Mouse (Mus musculus) MEL (cell line): ENCODE measurements around the gene Bmp2k. TPM values are rescaled to one million over a fixed set of nuclear protein-coding genes. Genes with fewer than 3 reads are reported as not detected.

ENCODE experiments used
- DNase-seq: peaks from one replicate; pipeline ENCODE4 v3.0.0; 2011; ENCODE audit warnings: low read depth, low spot score
- H3K27ac ChIP-seq: 2 replicates; pipeline ENCODE4 v1.5.1; 2012; ENCODE audit warnings: low read depth, mild to moderate bottlenecking, control low read depth, low read length, moderate library complexity; ENCODE audit not compliant: control insufficient read depth
- H3K27me3 ChIP-seq, 2 experiments: fragments of 150-350 bp in 1 of 2; sonication (generic) in 1 of 2; 2 replicates each; pipeline ENCODE4 v1.6.1; 2012; ENCODE audit warnings: low read length in 2 of 2, mild to moderate bottlenecking in 2 of 2, improper control_type of control experiment in 1 of 2, moderate library complexity in 1 of 2; ENCODE audit not compliant: insufficient read depth in 2 of 2, control insufficient read depth in 1 of 2
- H3K36me3 ChIP-seq, 2 experiments: 2 replicates each; pipeline ENCODE4 v1.6.1; 2012 to 2014; ENCODE audit warnings: low read length in 2 of 2, improper control_type of control experiment in 1 of 2, inconsistent platforms in 1 of 2, mild to moderate bottlenecking in 1 of 2; ENCODE audit not compliant: insufficient read depth in 2 of 2, control insufficient read depth in 1 of 2
- H3K4me1 ChIP-seq, 2 experiments: fragments of 150-350 bp in 1 of 2; sonication (generic) in 1 of 2; 2 replicates each; pipeline ENCODE4 v1.6.1; 2012; ENCODE audit warnings: low read length in 2 of 2, improper control_type of control experiment in 1 of 2, mild to moderate bottlenecking in 1 of 2; ENCODE audit not compliant: insufficient read depth in 2 of 2, control insufficient read depth in 1 of 2
- H3K4me3 ChIP-seq, 2 experiments: fragments of 150-350 bp in 1 of 2; sonication (generic) in 1 of 2; 2 replicates each; pipeline ENCODE4 v1.5.1; 2012; ENCODE audit warnings: low read depth in 2 of 2, low read length in 2 of 2, mild to moderate bottlenecking in 2 of 2, moderate library complexity in 2 of 2, control low read depth in 1 of 2, improper control_type of control experiment in 1 of 2; ENCODE audit not compliant: control insufficient read depth in 1 of 2, insufficient read depth in 1 of 2
- H3K79me2 ChIP-seq: 2 replicates; pipeline ENCODE4 v1.6.1; 2012; ENCODE audit warnings: mild to moderate bottlenecking, low read length, moderate library complexity; ENCODE audit not compliant: control insufficient read depth, poor library complexity, insufficient read depth
- H3K9ac ChIP-seq: 2 replicates; pipeline ENCODE4 v1.6.1; 2012; ENCODE audit warnings: low read depth, mild to moderate bottlenecking, control low read depth, low read length, moderate library complexity; ENCODE audit not compliant: control insufficient read depth, poor library complexity, severe bottlenecking
- H3K9me3 ChIP-seq: fragments of 150-350 bp; sonication (generic); replicated peaks from 2 replicates; pipeline ENCODE4 v1.6.1; 2012; ENCODE audit warnings: mild to moderate bottlenecking, low read length, improper control_type of control experiment, moderate library complexity; ENCODE audit not compliant: insufficient read depth
- BHLHE40 ChIP-seq: IDR thresholded peaks from 2 replicates; pipeline ENCODE4 v1.6.1; 2012; ENCODE audit warnings: low read depth, mild to moderate bottlenecking, inconsistent platforms, low read length, improper control_type of control experiment, borderline replicate concordance
- CHD1 ChIP-seq: IDR thresholded peaks from 2 replicates; pipeline ENCODE4 v1.6.1; 2012; ENCODE audit warnings: low read depth, mild to moderate bottlenecking, inconsistent platforms, low read length, improper control_type of control experiment
- CHD2 ChIP-seq: IDR thresholded peaks from 2 replicates; pipeline ENCODE4 v1.6.1; 2011; ENCODE audit warnings: low read length, improper control_type of control experiment
- E2F4 ChIP-seq: IDR thresholded peaks from 2 replicates; pipeline ENCODE4 v1.6.1; 2011; ENCODE audit warnings: low read depth, low read length, improper control_type of control experiment, borderline replicate concordance
- ELF1 ChIP-seq: IDR thresholded peaks from 2 replicates; pipeline ENCODE4 v1.6.1; 2014; ENCODE audit warnings: low read depth, mild to moderate bottlenecking, inconsistent platforms, low read length, improper control_type of control experiment, moderate library complexity
- EP300 ChIP-seq, 2 experiments: IDR thresholded peaks; 2 replicates each; pipeline ENCODE4 v1.6.1; 2011; ENCODE audit warnings: improper control_type of control experiment in 2 of 2, low read length in 2 of 2, low read depth in 1 of 2, mild to moderate bottlenecking in 1 of 2
- ETS1 ChIP-seq: IDR thresholded peaks from 2 replicates; pipeline ENCODE4 v1.6.1; 2012; ENCODE audit warnings: low read depth, mild to moderate bottlenecking, inconsistent platforms, low read length, improper control_type of control experiment, moderate library complexity
- GABPA ChIP-seq: IDR thresholded peaks from 2 replicates; pipeline ENCODE4 v1.6.1; 2012; ENCODE audit warnings: low read depth, mild to moderate bottlenecking, inconsistent platforms, low read length, improper control_type of control experiment, moderate library complexity
- GATA1 ChIP-seq: IDR thresholded peaks from 2 replicates; pipeline ENCODE4 v1.6.1; 2011; ENCODE audit warnings: low read depth, low read length, improper control_type of control experiment
- HCFC1 ChIP-seq: IDR thresholded peaks from 2 replicates; pipeline ENCODE4 v1.6.1; 2012; ENCODE audit warnings: low read depth, mild to moderate bottlenecking, inconsistent platforms, low read length, improper control_type of control experiment, moderate library complexity
- JUND ChIP-seq: IDR thresholded peaks from 2 replicates; pipeline ENCODE4 v1.6.1; 2011; ENCODE audit warnings: low read depth, mild to moderate bottlenecking, improper control_type of control experiment, low read length
- KAT2A ChIP-seq: conservative IDR thresholded peaks from 2 replicates; pipeline ENCODE4 v1.6.1; 2012; ENCODE audit warnings: low read depth, low read length, improper control_type of control experiment, inconsistent platforms
- MAFK ChIP-seq: IDR thresholded peaks from 2 replicates; pipeline ENCODE4 v1.6.1; 2011; ENCODE audit warnings: low read depth, mild to moderate bottlenecking, low read length, improper control_type of control experiment, borderline replicate concordance
- MAX ChIP-seq: IDR thresholded peaks from 2 replicates; pipeline ENCODE4 v1.6.1; 2011; ENCODE audit warnings: low read length, improper control_type of control experiment
- MAZ ChIP-seq: IDR thresholded peaks from 2 replicates; pipeline ENCODE4 v1.6.1; 2012; ENCODE audit warnings: low read depth, mild to moderate bottlenecking, inconsistent platforms, low read length, improper control_type of control experiment
- MEF2A ChIP-seq: IDR thresholded peaks from 2 replicates; pipeline ENCODE4 v1.6.1; 2014; ENCODE audit warnings: low read depth, mild to moderate bottlenecking, inconsistent platforms, low read length, improper control_type of control experiment; ENCODE audit not compliant: poor library complexity, insufficient replicate concordance, severe bottlenecking; ENCODE audit errors: extremely low read depth
- MXI1 ChIP-seq: IDR thresholded peaks from 2 replicates; pipeline ENCODE4 v1.6.1; 2011; ENCODE audit warnings: mild to moderate bottlenecking, low read depth, low read length, improper control_type of control experiment
- MYB ChIP-seq: IDR thresholded peaks from 2 replicates; pipeline ENCODE4 v1.6.1; 2011; ENCODE audit warnings: mild to moderate bottlenecking, low read depth, low read length, improper control_type of control experiment
- MYC ChIP-seq: IDR thresholded peaks from 2 replicates; pipeline ENCODE4 v1.6.1; 2011; ENCODE audit warnings: low read depth, mild to moderate bottlenecking, low read length, improper control_type of control experiment, moderate library complexity
- NELFE ChIP-seq: IDR thresholded peaks from 2 replicates; pipeline ENCODE4 v1.6.1; 2011; ENCODE audit warnings: low read depth, low read length, improper control_type of control experiment
- POLR2A ChIP-seq, 2 experiments: IDR thresholded peaks; 2 replicates each; pipeline ENCODE4 v1.6.1; 2011 to 2012; ENCODE audit warnings: low read length in 2 of 2, mild to moderate bottlenecking in 2 of 2, control low read depth in 1 of 2, improper control_type of control experiment in 1 of 2, low read depth in 1 of 2, moderate library complexity in 1 of 2; ENCODE audit not compliant: control insufficient read depth in 1 of 2, insufficient read depth in 1 of 2, poor library complexity in 1 of 2
- POLR2AphosphoS2 ChIP-seq: IDR thresholded peaks from 2 replicates; pipeline ENCODE4 v1.6.1; 2011; ENCODE audit warnings: low read length, improper control_type of control experiment
- RAD21 ChIP-seq: IDR thresholded peaks from 2 replicates; pipeline ENCODE4 v1.6.1; 2011; ENCODE audit warnings: mild to moderate bottlenecking, low read depth, low read length, improper control_type of control experiment
- SIN3A ChIP-seq: IDR thresholded peaks from 2 replicates; pipeline ENCODE4 v1.6.1; 2012; ENCODE audit warnings: low read length, improper control_type of control experiment, inconsistent platforms
- SMC3 ChIP-seq: IDR thresholded peaks from 2 replicates; pipeline ENCODE4 v1.6.1; 2011; ENCODE audit warnings: low read depth, low read length, improper control_type of control experiment
- TAL1 ChIP-seq: IDR thresholded peaks from 2 replicates; pipeline ENCODE4 v1.6.1; 2012; ENCODE audit warnings: mild to moderate bottlenecking, inconsistent platforms, low read length, moderate library complexity, mixed read lengths
- TBP ChIP-seq: IDR thresholded peaks from 2 replicates; pipeline ENCODE4 v1.8.0; 2011; ENCODE audit warnings: low read depth, low read length, improper control_type of control experiment
- TCF12 ChIP-seq: IDR thresholded peaks from 2 replicates; pipeline ENCODE4 v1.6.1; 2014; ENCODE audit warnings: low read depth, mild to moderate bottlenecking, inconsistent platforms, low read length, improper control_type of control experiment, moderate library complexity
- UBTF ChIP-seq: IDR thresholded peaks from 2 replicates; pipeline ENCODE4 v1.6.1; 2012; ENCODE audit warnings: low read depth, mild to moderate bottlenecking, inconsistent platforms, low read length, improper control_type of control experiment, moderate library complexity, borderline replicate concordance; ENCODE audit not compliant: insufficient read depth
- USF1 ChIP-seq: IDR thresholded peaks from 2 replicates; pipeline ENCODE4 v1.6.1; 2014; ENCODE audit warnings: low read depth, mild to moderate bottlenecking, inconsistent platforms, low read length, improper control_type of control experiment, moderate library complexity
- ZC3H11A ChIP-seq: IDR thresholded peaks from 2 replicates; pipeline ENCODE4 v1.6.1; 2012; ENCODE audit warnings: low read depth, mild to moderate bottlenecking, inconsistent platforms, low read length, improper control_type of control experiment
- ZMIZ1 ChIP-seq: IDR thresholded peaks from 2 replicates; pipeline ENCODE4 v1.6.1; 2012; ENCODE audit warnings: low read depth, mild to moderate bottlenecking, inconsistent platforms, low read length, improper control_type of control experiment, moderate library complexity
- polyA plus RNA-seq, 2 experiments: library from polyadenylated mRNA; stranded (reverse) in 1 of 2; unstranded in 1 of 2; fragments of >175 nt in 1 of 2; fragments of >200 nt in 1 of 2; gene quantifications; 2 replicates each; pipeline versions ENCODE4 v1.2.1 to v1.2.4; 2012; ENCODE audit warnings: low replicate concordance in 2 of 2, low read depth in 1 of 2; ENCODE audit not compliant: insufficient read length in 2 of 2, insufficient read depth in 1 of 2, missing spikeins in 1 of 2
- total RNA-seq: library from RNA; depleted of rRNA; stranded (reverse); fragments of 300-350 nt; gene quantifications from 2 replicates; pipeline ENCODE4 v1.2.3, GENCODE M21; 2012

Gene Bmp2k
- total and polyA plus RNA-seq, 3 experiments, result 10.8 to 16.3 TPM; not detected in 1

DNA sequence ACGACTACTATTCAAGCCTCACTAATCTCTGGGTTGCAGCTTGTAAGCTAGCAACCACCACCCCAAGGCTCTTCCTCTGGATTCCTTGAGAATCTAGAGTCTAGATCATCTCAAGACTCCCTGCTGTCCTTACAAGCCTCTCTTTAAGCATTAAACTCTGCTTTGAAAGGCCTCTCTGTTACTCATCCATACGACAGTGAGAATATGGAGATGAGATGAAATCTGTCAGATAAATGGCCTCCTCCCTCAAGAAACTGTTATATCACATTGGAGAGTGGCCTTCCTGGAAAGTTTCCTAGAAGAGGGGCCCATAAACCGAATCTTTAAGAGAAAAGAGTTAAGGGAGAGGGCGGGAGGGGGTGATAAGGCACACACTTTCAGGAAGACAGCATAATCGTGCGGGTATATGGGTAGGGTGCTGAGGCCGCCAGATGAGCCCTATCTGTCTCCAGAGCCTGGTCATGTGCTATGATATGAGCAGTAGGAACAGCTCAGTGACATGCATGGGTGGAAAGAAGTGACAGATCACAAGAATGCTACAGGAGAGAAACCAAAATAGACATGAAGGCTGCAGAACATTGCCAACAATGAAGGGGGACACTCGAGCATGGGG lies 45.9 kb upstream of the Bmp2k start:
- H3K27ac ChIP-seq, result peak overlapping the region; percentile 100
- H3K9me3 ChIP-seq, result no peaks in the 10 kb centered on the region
- peak; percentile 97 for DNase-seq
- H3K9ac ChIP-seq, result peak overlapping the region; percentile 87
- peaks cover 2% of the 10 kb centered on the region; the same call in 1 of the 2 replicates for H3K79me2 ChIP-seq
- peak overlapping the region; percentile 14 to 57; a peak in 3 of 4 replicates for H3K4me3 ChIP-seq
- peaks cover 17 to 37% of the 10 kb centered on the region in 2 experiments for H3K4me1 ChIP-seq
- peaks cover 0 to 36% of the 10 kb centered on the region in 2 experiments; a peak in 2 of 4 replicates for H3K36me3 ChIP-seq
- H3K27me3 ChIP-seq, result no peaks in the 10 kb centered on the region
- TF ChIP-seq ZC3H11A (no peak; the same call in 1 of the 2 replicates), TCF12 (peak; percentile 97), EP300 (IDR thresholded peaks at IDR 0.05; ENCODE audit: low read depth in 1 of 2, low read length in 2 of 2) (peak; percentile 93 to 97), UBTF (no peak), POLR2A (IDR thresholded peaks at IDR 0.05; ENCODE audit: control insufficient read depth in 1 of 2, insufficient read depth in 1 of 2, low read depth in 1 of 2, low read length in 2 of 2, poor library complexity in 1 of 2) (peak in 1 of 2 experiments; percentile 54; a peak in 1 of 4 replicates), RAD21 (no peak; the same call in 1 of the 2 replicates), GABPA (no peak), GATA1 (peak; percentile 99), KAT2A (0 out of 2 replicates have a peak, but pooled peaks have one; percentile 10), MAFK (no peak; the same call in 1 of the 2 replicates), ZMIZ1 (0 out of 2 replicates have a peak, but pooled peaks have one; percentile 39), USF1 (peak; percentile 91), POLR2AphosphoS2 (peak; percentile 71; the same call in 1 of the 2 replicates), TAL1 (peak; percentile 83), SMC3 (no peak), NELFE (peak; percentile 33), MYB (peak; percentile 75; the same call in 1 of the 2 replicates), CHD2 (peak; percentile 38; the same call in 1 of the 2 replicates), MXI1 (peak; percentile 89), BHLHE40 (peak; percentile 96), MAX (peak; percentile 90), SIN3A (peak; percentile 96), ELF1 (peak; percentile 73), CHD1 (no peak), TBP (peak; percentile 60; the same call in 1 of the 2 replicates), HCFC1 (peak; percentile 43; the same call in 1 of the 2 replicates), ETS1 (peak; percentile 98), E2F4 (no peak), MYC (peak; percentile 84), MEF2A (0 out of 2 replicates have a peak, but pooled peaks have one; percentile 58), JUND (peak; percentile 87; the same call in 1 of the 2 replicates), MAZ (peak; percentile 97)
